Mouse (Mus musculus): Measurements from ENCODE around the gene Pdc. TPM values are rescaled to one million over a fixed set of nuclear protein-coding genes. Genes with fewer than 3 reads are reported as not detected.
A peak's percentile ranks its signal among the peaks of the same experiment; 100 is the strongest.
"Not testable (repeated sequence)": the region's sequence is repeated elsewhere in the genome, so short reads cannot be mapped to it uniquely, and the experiment has no call there.

Pdc gene
- total RNA-seq (2021): not detected
- long read RNA-seq, experiment 1: 0 reads
- long read RNA-seq, experiment 2: 0 reads

- no peak for TF ChIP-seq CTCF (IDR thresholded peaks at IDR 0.05)
- no peak for DNase-seq (ENCODE audit: extremely low spot score in 1 of 2, low spot score in 2 of 2)
- H3K27ac ChIP-seq: no peak within 1 kb of the TSS
- intact Hi-C loops (cut with DNase I): no loop called here
- no peak within 1 kb of the TSS for H3K4me3 ChIP-seq
Measured at GRCm38 (mm10) chr1:150319205-150319604, at the start of gene Pdc. Pdc (plus strand) TSS chr1:150319417.

GRCm38 (mm10) chr1:150294051-150294450, 25.2 kb upstream of the Pdc start:
- intact Hi-C loops (cut with DNase I); DNase-seq (ENCODE audit: extremely low spot score in 1 of 2, low spot score in 2 of 2); H3K27ac ChIP-seq; H3K4me3 ChIP-seq: not testable (repeated sequence)

- TF ChIP-seq CTCF (IDR thresholded peaks at IDR 0.05): peak; percentile 73
- DNase-seq (ENCODE audit: extremely low spot score in 1 of 2, low spot score in 2 of 2): peak in 1 of 2 experiments; percentile 19
- Histone ChIP-seq H3K4me3 (no peak overlapping the region), H3K27ac (no peak overlapping the region)
- intact Hi-C loops (cut with DNase I): loop anchor here (5.0 kb wide), 1 partner anchor 475 kb away; no protein-coding TSS in a partner anchor
Measured at GRCm38 (mm10) chr1:150307599-150307998, 11.6 kb upstream of the Pdc start.

- no peak for DNase-seq (ENCODE audit: extremely low spot score in 1 of 2, low spot score in 2 of 2)
- Histone ChIP-seq H3K4me3 (no peak overlapping the region), H3K27ac (no peak overlapping the region)
- intact Hi-C loops (cut with DNase I): no loop called here
- no peak for TF ChIP-seq CTCF (IDR thresholded peaks at IDR 0.05)
Measured at GRCm38 (mm10) chr1:150335111-150335510, 15.9 kb downstream of the Pdc start.

- no peak overlapping the region for H3K27ac ChIP-seq
- no peak for TF ChIP-seq CTCF (IDR thresholded peaks at IDR 0.05)
- intact Hi-C loops (cut with DNase I): no loop called here
- no peak for DNase-seq (ENCODE audit: extremely low spot score in 1 of 2, low spot score in 2 of 2)
- H3K4me3 ChIP-seq: no peak overlapping the region
Measured at GRCm38 (mm10) chr1:150360864-150361263, 41.6 kb downstream of the Pdc start.

GRCm38 (mm10) chr1:150372895-150373294, 53.7 kb downstream of the Pdc start:
- intact Hi-C loops (cut with DNase I): no loop called here
- DNase-seq (ENCODE audit: extremely low spot score in 1 of 2, low spot score in 2 of 2): no peak
- no peak overlapping the region for H3K27ac ChIP-seq
- no peak overlapping the region for H3K4me3 ChIP-seq
- TF ChIP-seq CTCF (IDR thresholded peaks at IDR 0.05): peak; percentile 55

- H3K4me3 ChIP-seq: no peak overlapping the region
- DNase-seq (ENCODE audit: extremely low spot score in 1 of 2, low spot score in 2 of 2): no peak
- no peak; the same call in 1 of the 2 replicates for TF ChIP-seq CTCF (IDR thresholded peaks at IDR 0.05)
- H3K27ac ChIP-seq: no peak overlapping the region
- intact Hi-C loops (cut with DNase I): no loop called here
Measured at GRCm38 (mm10) chr1:150374247-150374646, 55.0 kb downstream of the Pdc start.

Other genes starting within 250 kb of the Pdc start
- gene Ptgs2, start 219.4 kb upstream of the Pdc start, total RNA-seq (2021): 10 to 100 TPM; 20.4 to 28.8 TPM
- 100 to 1,000 TPM; 106 to 115 TPM for gene Tpr, start 73.4 kb downstream of the Pdc start, total RNA-seq (2021)
- 10 to 100 TPM; 46.8 to 53.1 TPM for gene Odr4, start 73.7 kb downstream of the Pdc start, total RNA-seq (2021)
- 10 to 100 TPM in 1 of 2 experiments, 1 to 10 TPM in 1; 5.7 to 13.1 TPM for gene Prg4, start 146.7 kb downstream of the Pdc start, total RNA-seq (2021)